Mouse (Mus musculus): ENCODE data around the gene Gimap5. TPM values are rescaled to one million over a fixed set of nuclear protein-coding genes. Genes with fewer than 3 reads are reported as not detected.
A peak's percentile ranks its signal among the peaks of the same experiment; 100 is the strongest.

Gimap5 gene
- total RNA-seq, 2 experiments from 2014 or later, result 6.1 to 6.8 TPM

DNA sequence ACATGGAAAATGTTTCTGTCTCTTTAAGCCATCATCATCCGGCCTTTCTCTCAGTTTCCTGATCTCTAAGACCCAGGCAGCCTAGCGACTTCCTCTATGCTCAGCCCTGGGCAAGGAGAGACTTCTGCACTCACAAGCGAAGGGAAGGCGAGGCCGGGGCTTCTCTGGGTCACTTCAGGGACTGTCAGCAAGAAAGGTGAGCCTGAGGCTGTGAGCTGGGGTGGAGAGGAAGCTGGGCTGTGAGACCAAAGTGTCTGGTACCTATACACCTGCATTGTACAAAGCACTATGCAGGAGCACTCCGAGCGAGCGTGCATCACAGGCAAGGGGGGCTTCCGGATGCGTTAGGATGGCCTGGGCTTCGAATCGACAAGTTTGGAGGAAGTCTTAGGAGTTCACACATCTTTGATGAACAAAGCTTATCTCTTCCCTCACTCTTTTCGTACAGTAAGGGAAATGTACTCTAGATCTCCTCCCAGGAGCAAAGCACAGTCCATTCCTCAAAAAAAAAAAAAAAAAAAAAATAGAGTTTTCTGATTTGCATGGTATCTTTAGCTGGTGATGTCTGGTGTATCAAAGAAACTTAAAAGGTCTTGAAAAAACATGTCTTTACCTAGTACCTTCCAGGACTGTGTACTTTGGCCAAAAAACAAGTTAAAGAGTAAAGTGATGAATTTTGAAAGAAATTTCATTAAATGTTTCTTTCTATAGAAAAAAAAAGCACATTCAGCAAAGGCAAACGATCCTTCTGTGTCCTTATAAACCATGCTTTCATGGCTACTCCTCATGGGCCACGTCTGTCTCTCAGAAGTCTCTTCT lies 6.8 kb upstream of the Gimap5 start, which contains the start of gene Gimap1:
Gimap1 (plus strand) TSS at position 94 of the 819 bp plus-strand sequence.
- DNase-seq (ENCODE audit: low spot score), result peak; percentile 41
- intact Hi-C loops (cut with DNase I), result no loop called here

DNA sequence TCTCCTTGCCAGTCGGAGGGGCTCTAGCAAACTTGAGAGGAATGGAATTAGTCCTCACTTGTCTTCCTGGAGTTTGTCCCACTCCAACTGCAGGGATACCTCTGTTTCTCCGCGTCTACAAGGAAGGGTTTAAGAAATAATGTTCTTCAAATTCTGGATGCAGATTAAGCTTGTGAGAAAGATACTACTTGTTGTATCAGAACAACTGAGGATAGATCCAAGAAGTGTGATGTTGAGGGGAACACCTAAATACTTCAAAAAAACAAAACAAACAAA lies 6.3 kb upstream of the Gimap5 start:
- intact Hi-C loops (cut with DNase I), result loop anchor here (5.0 kb wide), 1 partner anchor 37 kb away; no protein-coding TSS in a partner anchor
- no peak for DNase-seq (ENCODE audit: low spot score)

DNA sequence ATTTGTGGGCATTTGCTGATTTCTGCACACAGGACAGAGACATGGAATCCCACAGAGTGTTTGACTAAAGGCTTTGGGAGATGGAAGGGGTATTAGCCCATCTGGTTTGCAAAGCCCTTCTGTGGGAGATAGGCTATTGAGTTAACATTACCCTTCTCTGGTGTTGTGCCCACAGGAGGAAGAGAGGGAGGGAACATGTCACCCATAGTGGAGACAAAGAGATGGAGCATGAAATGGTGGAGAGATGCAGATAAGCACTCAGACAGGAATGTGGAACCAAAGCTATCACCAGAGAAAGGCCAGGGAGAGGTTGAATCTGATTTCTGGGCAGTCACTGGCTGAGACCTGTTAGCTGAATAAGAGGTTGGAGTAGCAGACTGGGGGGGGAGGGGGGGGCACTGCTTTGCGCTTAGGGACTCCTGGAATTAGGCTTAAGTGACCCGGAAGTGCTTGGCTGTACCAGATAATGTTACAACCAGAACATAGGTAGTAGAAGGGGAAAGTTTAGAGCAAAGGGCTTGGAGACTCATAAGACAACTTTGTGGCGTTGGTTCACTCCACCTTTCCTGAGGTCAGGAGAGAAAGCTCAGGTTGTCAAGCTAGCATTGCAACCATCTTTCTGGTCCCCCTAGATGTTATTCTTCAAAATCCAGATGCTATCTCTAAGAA lies 5.4 kb upstream of the Gimap5 start:
- no peak for DNase-seq (ENCODE audit: low spot score)
- intact Hi-C loops (cut with DNase I), result loop anchor here (5.0 kb wide), 1 partner anchor 38 kb away; no protein-coding TSS in a partner anchor

DNA sequence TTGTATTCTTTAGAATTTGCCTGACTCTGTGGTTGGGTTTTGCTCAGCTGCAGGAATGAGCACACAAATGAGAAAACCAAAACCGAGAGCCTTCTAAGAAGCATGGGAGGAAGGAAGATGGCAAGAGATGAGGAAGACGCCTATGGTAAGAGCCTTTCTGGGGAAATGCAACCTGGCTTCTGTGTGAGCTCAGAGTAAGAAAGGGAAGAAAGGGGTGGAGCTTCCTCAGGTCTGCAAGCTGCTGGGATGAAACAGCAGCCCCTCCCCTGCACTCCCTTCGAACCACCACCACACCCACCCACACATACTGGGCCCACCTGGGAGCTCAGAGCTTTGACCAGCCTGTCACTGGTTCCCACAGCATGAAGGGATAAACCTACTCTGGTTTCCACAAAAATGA lies 4.7 kb upstream of the Gimap5 start:
- intact Hi-C loops (cut with DNase I), result loop anchor here (5.0 kb wide), 1 partner anchor 39 kb away; no protein-coding TSS in a partner anchor
- no peak for DNase-seq (ENCODE audit: low spot score)

DNA sequence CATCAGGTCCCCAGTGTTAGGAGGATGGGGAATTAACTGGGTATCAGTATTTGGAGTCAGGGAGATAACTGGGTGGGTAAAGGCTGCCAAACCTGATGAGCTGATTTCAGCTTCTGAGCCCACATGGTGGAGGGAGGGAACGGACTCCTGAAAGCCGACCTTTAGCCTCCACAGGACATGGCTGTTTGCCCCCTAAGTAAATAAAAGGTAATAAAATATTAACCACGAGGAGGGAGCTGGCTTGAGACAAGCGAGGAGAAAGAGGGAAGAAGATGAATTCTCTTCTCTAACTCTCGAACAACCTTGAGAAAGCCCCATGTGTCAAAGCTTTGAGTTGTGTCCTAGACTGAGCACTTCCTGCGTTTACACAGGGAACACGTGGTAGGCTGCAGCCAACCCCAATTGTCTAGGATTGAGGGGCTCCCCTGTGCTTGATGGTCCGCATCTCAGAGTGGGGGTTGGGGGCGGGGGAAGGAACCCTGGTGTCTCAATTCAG lies 4.2 kb upstream of the Gimap5 start:
- intact Hi-C loops (cut with DNase I), result loop anchor here (5.0 kb wide), 1 partner anchor 39 kb away; no protein-coding TSS in a partner anchor
- DNase-seq (ENCODE audit: low spot score), result no peak

DNA sequence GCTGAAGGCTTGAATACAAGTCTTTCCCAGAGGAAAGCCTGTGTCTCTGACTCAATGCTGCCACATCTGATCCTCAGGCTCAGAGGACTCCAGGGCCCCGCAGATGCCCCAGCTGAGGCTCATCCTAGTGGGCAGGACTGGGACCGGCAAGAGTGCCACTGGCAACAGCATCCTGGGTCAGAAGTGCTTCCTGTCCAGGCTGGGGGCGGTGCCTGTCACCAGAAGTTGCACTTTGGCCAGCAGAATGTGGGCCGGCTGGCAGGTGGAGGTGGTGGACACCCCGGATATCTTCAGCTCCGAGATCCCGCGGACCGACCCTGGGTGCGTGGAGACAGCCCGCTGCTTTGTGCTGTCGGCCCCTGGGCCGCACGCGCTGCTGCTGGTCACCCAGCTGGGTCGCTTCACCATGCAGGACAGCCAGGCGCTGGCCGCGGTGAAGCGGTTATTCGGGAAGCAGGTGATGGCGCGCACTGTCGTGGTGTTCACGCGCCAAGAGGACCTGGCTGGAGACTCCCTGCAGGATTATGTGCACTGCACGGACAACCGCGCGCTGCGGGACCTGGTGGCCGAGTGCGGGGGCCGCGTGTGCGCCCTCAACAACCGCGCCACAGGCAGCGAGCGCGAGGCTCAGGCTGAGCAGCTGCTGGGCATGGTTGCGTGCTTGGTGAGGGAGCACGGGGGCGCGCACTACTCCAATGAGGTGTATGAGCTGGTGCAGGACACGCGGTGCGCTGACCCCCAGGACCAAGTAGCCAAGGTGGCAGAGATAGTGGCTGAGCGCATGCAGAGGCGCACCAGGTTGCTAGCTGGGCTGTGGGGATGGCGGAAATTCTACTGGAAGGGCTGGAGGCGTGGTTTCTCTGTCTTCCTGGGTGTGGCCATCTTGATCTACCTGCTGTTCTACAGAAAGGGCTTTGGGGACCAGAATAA lies 3.3 kb upstream of the Gimap5 start:
- no peak for DNase-seq (ENCODE audit: low spot score)
- intact Hi-C loops (cut with DNase I), result loop anchor here (5.0 kb wide), 1 partner anchor 40 kb away; no protein-coding TSS in a partner anchor

DNA sequence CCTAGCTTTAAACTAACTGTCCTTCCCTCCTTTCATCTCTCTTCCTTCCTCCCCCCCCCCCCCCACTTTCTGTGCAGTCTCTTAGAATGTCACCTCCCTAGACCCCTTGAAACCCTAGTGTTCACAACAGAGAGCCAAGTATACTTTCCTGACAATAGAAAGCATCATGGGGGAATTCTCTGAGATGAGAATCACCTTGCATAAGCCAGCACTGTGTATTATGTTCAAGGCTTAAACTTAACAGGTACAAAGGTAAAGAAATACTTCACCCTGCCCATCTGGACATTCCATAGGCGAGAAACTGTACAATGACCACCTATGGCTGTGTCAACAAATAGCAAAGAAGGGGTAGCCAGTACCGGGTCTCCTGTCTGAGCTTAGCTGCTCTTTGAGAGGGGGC lies 507 bp upstream of the Gimap5 start:
- DNase-seq (ENCODE audit: low spot score), result no peak
- intact Hi-C loops (cut with DNase I), result loop anchor here (2.0 kb wide), 1 partner anchor 35 kb away; no protein-coding TSS in a partner anchor

DNA sequence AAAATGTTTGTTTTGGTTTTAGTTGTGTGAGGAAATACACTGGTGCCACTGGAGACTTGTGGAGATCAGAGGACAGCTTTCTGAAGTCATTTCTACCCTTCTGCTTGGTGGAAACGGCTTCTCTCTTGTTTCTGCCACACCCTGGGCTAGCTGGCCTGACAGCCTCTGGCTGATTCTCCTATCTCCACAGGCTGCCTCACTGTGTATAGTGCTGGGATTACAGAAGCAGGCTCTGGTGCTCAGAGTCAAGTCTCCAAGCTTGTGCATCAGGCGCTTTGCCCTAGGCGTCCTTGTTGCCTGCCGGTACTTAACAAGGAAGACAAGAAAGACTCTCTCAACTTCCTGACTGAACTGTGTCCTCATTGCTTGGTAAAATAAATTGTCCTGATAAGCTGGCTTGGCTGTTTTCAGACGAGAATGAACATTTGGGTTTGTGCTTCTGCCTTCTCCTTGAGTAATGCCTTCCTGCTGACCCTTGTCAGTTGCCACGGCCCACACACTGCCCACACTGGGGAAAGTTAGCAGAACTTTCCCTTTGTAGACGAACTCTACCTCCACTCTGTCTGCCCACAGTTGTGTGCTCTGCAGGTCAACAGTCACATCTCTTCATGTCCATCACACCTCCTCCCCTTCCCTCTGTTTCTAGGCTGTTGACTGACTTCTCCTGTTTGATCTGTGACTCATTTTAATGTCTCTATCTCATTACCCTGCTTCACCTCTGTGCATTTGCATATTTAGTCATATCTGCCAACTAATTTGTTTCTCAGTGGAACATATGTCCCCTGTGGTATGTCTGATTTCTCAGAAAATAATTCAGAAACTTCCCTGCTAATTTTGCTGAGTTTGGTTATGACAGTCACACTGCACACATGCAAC lies 1.3 kb downstream of the Gimap5 start:
- intact Hi-C loops (cut with DNase I), result loop anchor here (2.0 kb wide), 2 partner anchors 63 to 101 kb away; partner anchors contain the start of genes Gimap4 and Gimap8

DNA sequence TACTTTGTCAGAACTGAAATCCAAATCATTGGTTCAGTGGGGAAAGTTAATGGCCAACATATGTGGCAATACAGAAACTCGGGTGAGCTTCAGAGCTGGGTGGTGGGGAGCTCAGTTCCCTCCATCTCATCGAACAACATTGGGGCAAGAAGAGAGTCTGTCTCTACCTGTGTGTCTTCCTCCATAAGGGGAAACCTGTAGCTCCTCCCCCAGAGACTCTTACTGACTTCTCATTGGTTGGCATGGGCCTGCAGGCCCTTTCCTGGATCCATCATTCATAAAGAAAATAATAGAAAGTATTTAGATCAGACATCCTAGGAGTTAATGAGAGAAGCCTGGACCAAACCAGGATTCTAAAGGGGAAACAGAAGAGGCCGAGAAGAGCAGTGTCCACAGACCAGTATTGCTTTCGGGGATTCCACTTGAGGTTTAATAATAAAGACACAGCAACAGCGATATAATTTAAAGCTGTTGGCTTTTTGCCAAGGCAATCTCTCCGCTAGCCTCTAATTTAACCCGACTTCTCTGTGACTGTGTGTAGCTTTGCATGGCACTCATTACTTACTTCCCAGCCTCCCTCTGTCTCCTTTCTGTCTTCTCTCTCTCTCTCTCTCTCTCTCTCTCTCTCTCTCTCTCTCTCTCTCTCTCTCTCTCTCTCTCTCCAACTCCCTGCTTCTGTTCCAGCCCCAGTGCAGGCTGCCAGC lies 17.7 kb downstream of the Gimap5 start:
- intact Hi-C loops (cut with DNase I), result no loop called here

More for the DNA sequence above, 1.3 kb downstream of the Gimap5 start:
- DNase-seq (ENCODE audit: low spot score), result no peak

DNA sequence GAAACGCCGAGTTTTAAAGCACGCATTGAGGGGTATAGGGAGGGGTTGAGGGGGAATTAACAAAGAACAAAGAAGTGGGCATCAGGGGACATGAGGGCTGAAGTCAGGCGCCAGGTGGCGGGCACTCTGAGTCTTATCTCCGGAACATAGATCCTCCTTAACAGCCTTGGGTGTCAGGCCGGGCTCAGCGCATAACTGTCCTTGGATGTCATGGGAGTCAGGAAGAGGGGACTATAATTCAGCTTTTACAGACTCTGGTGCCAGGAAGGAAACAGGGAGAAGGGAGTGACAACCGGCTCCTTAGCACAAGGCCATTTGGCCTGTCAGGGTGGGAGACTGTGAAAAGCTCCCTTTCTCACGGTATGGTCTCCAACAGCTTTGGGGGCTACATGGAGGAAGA lies 18.5 kb downstream of the Gimap5 start:
- no peak for DNase-seq (ENCODE audit: low spot score)
- intact Hi-C loops (cut with DNase I), result no loop called here

More for the DNA sequence above, 17.7 kb downstream of the Gimap5 start:
- no peak for DNase-seq (ENCODE audit: low spot score)

DNA sequence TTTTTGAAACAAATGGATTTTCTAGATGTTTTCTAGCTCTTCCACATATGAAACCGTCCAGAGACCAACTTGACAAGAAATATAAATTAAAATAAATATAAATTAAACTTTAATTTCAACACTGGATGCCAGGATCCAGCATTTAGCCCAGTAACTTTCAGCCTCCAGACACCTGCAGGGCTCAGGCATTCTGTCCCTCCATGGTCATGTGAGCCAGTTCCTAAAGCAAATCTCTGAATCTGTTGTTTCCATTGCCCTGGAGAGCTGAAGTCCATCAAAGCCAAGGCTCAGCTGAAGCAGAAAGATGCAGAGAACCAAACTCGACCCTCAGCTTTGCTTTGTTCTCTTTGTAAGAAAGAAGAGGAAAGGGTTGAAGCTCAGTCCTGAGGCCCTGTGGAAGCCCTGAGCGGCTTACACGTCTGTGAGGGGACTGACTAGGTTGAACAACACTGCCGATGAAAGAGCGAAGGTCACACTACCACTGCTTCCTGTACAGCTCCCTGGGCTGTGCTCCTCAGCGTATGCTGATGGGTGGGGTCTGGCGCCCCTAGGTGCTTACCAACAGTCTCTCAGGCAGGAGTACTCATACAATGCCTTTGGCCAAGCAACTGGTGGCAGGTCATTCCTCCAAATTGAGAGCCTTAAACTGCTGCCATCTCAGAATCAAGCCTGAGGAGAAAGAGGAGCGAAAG lies 22.3 kb downstream of the Gimap5 start:
- no peak for DNase-seq (ENCODE audit: low spot score)
- intact Hi-C loops (cut with DNase I), result no loop called here

DNA sequence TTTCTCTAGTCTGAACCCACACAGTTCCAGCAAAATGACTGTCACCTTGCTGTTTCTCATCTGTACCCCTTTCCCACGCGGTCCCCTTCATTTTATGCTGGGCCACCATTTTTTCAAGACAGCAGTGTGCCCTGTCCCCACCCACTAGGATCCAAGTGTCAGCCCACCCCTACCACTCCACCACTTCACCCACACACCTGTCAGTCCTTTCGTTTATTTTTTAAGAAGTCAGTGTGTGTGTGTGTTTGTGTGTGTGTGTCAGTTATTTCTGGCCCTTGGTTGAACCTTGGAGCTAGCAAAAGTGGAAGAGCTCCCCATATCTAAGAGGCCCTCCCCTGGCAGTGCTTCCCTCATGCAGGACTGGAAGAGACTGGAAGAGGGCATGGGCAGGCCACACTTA lies 22.9 kb downstream of the Gimap5 start:
- intact Hi-C loops (cut with DNase I), result no loop called here

DNA sequence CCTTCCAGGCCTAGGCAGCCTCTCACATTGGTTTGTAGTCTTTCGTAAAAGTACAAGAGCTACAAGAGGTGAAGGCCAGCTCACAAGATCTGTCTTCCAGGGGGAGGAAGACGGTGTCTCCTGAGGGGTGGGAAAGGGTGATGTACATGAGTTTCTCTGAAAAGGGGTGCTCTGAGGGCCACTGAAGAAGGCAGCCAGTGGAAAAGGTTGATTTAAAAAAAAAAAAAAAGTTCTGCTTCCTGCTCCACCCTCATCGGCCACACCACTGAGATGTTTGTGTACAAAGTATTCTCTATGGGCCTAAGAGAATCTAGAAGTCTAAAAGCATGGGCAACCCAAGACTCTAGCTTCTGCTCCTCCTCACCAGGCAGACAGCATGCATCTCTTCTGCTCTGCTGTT lies 24.7 kb downstream of the Gimap5 start, which contains the start of gene Gimap3:
Gimap3 (minus strand) TSS at position 156 of the 400 bp plus-strand sequence.
- intact Hi-C loops (cut with DNase I), result loop anchor here (1.0 to 5.0 kb wide), 4 partner anchors 20 to 593 kb away; partner anchors contain the start of gene Atp6v0e2
- no peak for DNase-seq (ENCODE audit: low spot score)

More for the DNA sequence above, 22.9 kb downstream of the Gimap5 start:
- DNase-seq (ENCODE audit: low spot score), result no peak

DNA sequence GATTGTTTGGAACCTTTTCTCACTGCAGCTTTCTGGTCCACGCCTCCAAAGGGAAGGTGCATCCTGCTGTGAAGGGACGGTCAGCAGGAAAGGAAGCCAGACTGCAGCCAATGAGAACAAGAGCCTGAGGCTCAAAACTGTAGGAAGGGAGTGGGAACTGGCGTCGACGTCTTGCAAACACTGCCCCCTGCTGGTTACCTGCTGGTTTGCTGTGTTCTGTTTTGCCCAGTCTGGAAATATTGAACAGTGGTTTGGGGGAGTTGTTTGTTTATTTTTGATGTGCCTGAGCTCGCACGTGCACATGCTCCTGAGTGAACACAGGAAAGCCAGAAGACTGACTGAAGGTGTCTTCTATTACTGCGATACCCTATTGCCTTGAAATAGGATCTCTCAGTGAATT lies 26.0 kb downstream of the Gimap5 start:
- intact Hi-C loops (cut with DNase I), result loop anchor here (1.0 to 5.0 kb wide), 4 partner anchors 127 to 595 kb away; partner anchors contain the start of gene Atp6v0e2
- peak; percentile 57 for DNase-seq (ENCODE audit: low spot score)

DNA sequence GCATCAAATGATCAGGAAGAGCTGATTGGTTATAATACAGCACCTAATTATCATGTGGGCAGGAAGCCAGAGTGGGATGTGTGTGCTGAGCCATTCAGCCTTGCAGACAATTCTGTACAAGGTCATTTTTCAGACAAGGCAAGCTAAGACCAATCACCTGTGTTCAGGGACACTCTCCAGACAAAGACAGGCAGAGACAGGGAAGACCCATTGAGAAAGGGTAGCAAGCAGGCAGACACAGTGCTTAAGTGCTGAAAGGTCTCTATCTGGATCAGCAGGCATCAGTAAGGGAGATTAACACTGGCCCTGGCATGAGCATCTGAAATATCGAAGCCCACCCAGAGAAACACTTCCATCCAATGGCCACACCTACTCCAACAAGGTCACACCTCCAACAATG lies 38.4 kb downstream of the Gimap5 start:
- DNase-seq (ENCODE audit: low spot score), result no peak
- intact Hi-C loops (cut with DNase I), result no loop called here

DNA sequence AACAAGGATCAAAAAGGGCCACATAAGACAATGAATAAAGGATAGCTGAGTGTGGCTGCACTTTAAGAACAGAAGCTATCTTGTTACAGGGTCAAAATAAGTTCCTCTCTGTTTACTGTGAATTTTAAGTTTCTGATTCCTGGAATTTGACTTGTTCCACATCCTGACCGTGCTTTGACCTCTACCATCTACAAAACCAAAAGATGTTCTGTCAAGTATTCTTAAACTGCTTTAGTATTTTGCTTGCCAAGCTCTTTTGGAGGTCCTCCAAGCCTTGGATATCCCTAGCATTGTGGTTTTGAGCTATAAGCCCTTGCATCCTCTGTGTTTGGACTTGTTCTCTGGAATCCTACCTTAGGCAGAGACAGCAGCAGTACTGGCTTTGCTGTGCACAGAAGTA lies 39.2 kb downstream of the Gimap5 start:
- intact Hi-C loops (cut with DNase I), result no loop called here
- DNase-seq (ENCODE audit: low spot score), result no peak

DNA sequence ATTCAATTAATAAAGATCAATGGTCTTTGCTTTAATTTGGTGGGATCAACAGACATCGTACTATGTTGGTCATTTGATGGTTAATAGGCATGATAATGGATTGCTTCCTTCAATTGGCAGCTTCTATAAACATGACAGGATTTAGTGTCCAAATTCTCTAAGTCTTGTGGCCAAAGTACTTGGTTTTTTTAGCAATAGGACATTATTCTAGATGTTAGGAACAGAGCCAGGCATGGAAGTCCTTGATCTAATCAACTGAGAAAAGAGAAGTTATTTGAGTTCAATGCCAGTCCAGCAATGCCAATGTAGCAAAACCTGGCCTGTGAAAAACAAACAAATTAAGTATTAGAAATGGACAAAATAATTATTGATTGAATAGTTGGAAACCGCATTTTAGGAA lies 39.6 kb downstream of the Gimap5 start:
- DNase-seq (ENCODE audit: low spot score), result no peak
- intact Hi-C loops (cut with DNase I), result no loop called here

All from heart, postnatal 25 days (tissue).